12 mouse cellular contexts compared by ENCODE assay signal in the genomic region with DNA sequence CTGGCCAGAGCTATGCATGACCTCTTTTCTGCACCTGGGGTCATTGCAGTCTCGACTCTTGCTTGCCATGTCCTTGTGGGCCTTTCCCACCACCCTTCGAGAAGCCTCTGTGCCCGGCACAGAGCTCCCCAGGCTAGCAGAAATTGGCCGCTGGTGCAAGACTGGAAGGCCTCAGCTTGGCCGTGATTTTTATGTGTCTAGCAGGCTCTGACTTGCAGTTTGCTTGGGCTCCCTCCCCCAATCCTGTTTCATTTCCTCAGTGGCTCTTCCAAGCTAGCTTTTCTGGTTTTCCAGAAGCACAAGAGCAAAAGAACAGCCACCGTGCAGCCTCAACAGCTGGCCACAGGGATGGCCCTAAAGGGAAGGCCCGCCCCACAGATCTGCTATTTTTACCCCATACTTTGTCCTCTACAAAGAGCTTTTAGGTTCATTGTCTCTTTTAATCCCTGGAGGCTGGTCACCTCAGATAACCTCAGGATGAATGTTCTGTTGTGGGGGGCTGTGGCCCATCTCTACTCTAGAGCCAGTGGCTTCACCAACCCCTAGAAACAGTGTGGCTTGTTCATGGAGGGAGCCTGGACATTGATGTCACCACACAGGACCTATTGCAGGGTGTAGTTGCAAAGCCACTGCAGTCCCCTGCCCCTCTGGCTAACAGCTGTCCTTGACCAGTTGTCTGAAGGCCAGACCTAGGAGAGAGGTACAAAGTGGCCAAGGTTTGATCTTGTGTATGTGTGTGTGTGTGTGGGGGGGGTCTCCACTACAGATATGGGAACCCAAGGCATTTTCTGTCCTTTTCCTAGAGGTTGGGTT. TPM values are rescaled to one million over a fixed set of nuclear protein-coding genes. Genes with fewer than 3 reads are reported as not detected.
DNase-seq lines count a peak whose midpoint lies in the region; ATAC-seq and TF ChIP-seq lines count a peak whose summit lies in the region.
"Had no signal": no experiment of that assay in that cellular context is flagged by ENCODE, and none has a peak within 500 bp of the region (broad histone marks: within the 10 kb centered on the region; RNA-seq: fewer than 3 reads in every experiment).

No protein-coding gene starts in this region.

- H3K27ac ChIP-seq in hindbrain, embryonic 15.5 days (replicated peaks) = peak overlapping the region; percentile 13; the same call in 1 of the 2 replicates
- H3K27ac ChIP-seq in hindbrain, embryonic 12.5 days = no peak overlapping the region
- peak overlapping the region; percentile 66; the same call in 1 of the 2 replicates for H3K27ac ChIP-seq in cortical plate, adult 2 months (ENCODE audit: insufficient read depth, low read length)
- H3K27ac ChIP-seq in midbrain, embryonic 14.5 days (replicated peaks; ENCODE audit: low read depth, low read length) = peak overlapping the region; percentile 16; the same call in 1 of the 2 replicates
- H3K27ac ChIP-seq in thymus, adult 2 months (ENCODE audit: control insufficient read depth, insufficient read depth, low read length) = no peak overlapping the region

- WGBS in hindbrain, embryonic 15.5 days = 73% methylated on average over 7 of the region's 7 CpGs
- WGBS in hindbrain, embryonic 12.5 days = 74% methylated on average over 7 of the region's 7 CpGs
- 65% methylated on average over 7 of the region's 7 CpGs for WGBS in midbrain, embryonic 14.5 days
- WGBS in thymus, adult 2 months = 77% methylated on average over 7 of the region's 7 CpGs

- no peak for ATAC-seq in hindbrain, embryonic 15.5 days (ENCODE audit: low FRiP score, low read depth)
- ATAC-seq in hindbrain, embryonic 12.5 days (ENCODE audit: low FRiP score) = no peak
- no peak for ATAC-seq in midbrain, embryonic 14.5 days (ENCODE audit: low FRiP score, low TSS enrichment)

- no peak for TF ChIP-seq POLR2A in cortical plate, adult 2 months (IDR thresholded peaks at IDR 0.05; ENCODE audit: extremely low read depth, insufficient read depth, low read length)
- TF ChIP-seq POLR2A in thymus, adult 2 months (IDR thresholded peaks at IDR 0.05; ENCODE audit: control insufficient read depth, extremely low read depth, insufficient read depth, low read length, poor library complexity) = no peak

- peaks cover 72% of the 10 kb centered on the region for H3K4me1 ChIP-seq in hindbrain, embryonic 15.5 days (replicated peaks)
- peaks cover 73% of the 10 kb centered on the region for H3K4me1 ChIP-seq in hindbrain, embryonic 12.5 days
- H3K4me1 ChIP-seq in cortical plate, adult 2 months (ENCODE audit: control insufficient read depth, insufficient read depth, low read length) = peaks cover 31% of the 10 kb centered on the region
- H3K4me1 ChIP-seq in midbrain, embryonic 14.5 days (ENCODE audit: control insufficient read depth, insufficient read depth, low read length) = peaks cover 72% of the 10 kb centered on the region
- H3K4me1 ChIP-seq in thymus, adult 2 months (replicated peaks; ENCODE audit: control insufficient read depth, insufficient read depth, low read length) = peaks cover 16% of the 10 kb centered on the region

- no peak overlapping the region for H3K9ac ChIP-seq in hindbrain, embryonic 15.5 days
- H3K9ac ChIP-seq in hindbrain, embryonic 12.5 days = no peak overlapping the region
- no peak overlapping the region for H3K9ac ChIP-seq in midbrain, embryonic 14.5 days (replicated peaks; ENCODE audit: low read length)

- H3K9me3 ChIP-seq in hindbrain, embryonic 15.5 days = no peaks in the 10 kb centered on the region
- no peaks in the 10 kb centered on the region for H3K9me3 ChIP-seq in hindbrain, embryonic 12.5 days (replicated peaks)
- H3K9me3 ChIP-seq in midbrain, embryonic 14.5 days (ENCODE audit: control insufficient read depth, low read length) = no peaks in the 10 kb centered on the region

- peak; percentile 41 for DNase-seq in heart, adult 8-10 months (ENCODE audit: low spot score)
- no peak for DNase-seq in midbrain, embryonic 14.5 days
- no peak for DNase-seq in spleen, adult 12 weeks (ENCODE audit: low spot score)
- DNase-seq in thymus, adult 2 months = no peak
- DNase-seq in kidney, postnatal 10 days = no peak

- no peaks in the 10 kb centered on the region for H3K27me3 ChIP-seq in hindbrain, embryonic 15.5 days
- H3K27me3 ChIP-seq in hindbrain, embryonic 12.5 days = no peaks in the 10 kb centered on the region
- no peaks in the 10 kb centered on the region for H3K27me3 ChIP-seq in midbrain, embryonic 14.5 days (ENCODE audit: control insufficient read depth, insufficient read depth, low read length)
- no peaks in the 10 kb centered on the region for H3K27me3 ChIP-seq in thymus, adult 2 months (ENCODE audit: control insufficient read depth, insufficient read depth, low read length)

- H3K36me3 ChIP-seq in hindbrain, embryonic 15.5 days = peaks cover 26% of the 10 kb centered on the region
- peaks cover 28% of the 10 kb centered on the region for H3K36me3 ChIP-seq in hindbrain, embryonic 12.5 days
- peaks cover 27% of the 10 kb centered on the region for H3K36me3 ChIP-seq in midbrain, embryonic 14.5 days (ENCODE audit: control insufficient read depth, insufficient read depth, low read length)
- H3K36me3 ChIP-seq in thymus, adult 2 months (ENCODE audit: control insufficient read depth, insufficient read depth, low read length) = peaks cover 15% of the 10 kb centered on the region

- H3K4me3 ChIP-seq in hindbrain, embryonic 15.5 days = no peak overlapping the region
- no peak overlapping the region for H3K4me3 ChIP-seq in hindbrain, embryonic 12.5 days
- no peak overlapping the region for H3K4me3 ChIP-seq in cortical plate, adult 2 months (ENCODE audit: insufficient read depth, low read length)
- no peak overlapping the region for H3K4me3 ChIP-seq in midbrain, embryonic 14.5 days (replicated peaks; ENCODE audit: low read depth, low read length)
- H3K4me3 ChIP-seq in thymus, adult 2 months (ENCODE audit: control insufficient read depth, insufficient read depth, low read length) = no peak overlapping the region

- TF ChIP-seq CTCF in cortical plate, adult 2 months (IDR thresholded peaks at IDR 0.05; ENCODE audit: extremely low read depth, insufficient read depth, low read length) = no peak
- TF ChIP-seq CTCF in thymus, adult 2 months (IDR thresholded peaks at IDR 0.05; ENCODE audit: borderline replicate concordance, control insufficient read depth, extremely low read depth, insufficient read depth, low read length, poor library complexity) = no peak

- no peak overlapping the region for H3K4me2 ChIP-seq in hindbrain, embryonic 15.5 days
- no peak overlapping the region for H3K4me2 ChIP-seq in hindbrain, embryonic 12.5 days (replicated peaks)
- no peak overlapping the region; the same call in 1 of the 2 replicates for H3K4me2 ChIP-seq in midbrain, embryonic 14.5 days (ENCODE audit: low read length)

RNA-seq across cellular contexts. Expression of a gene that starts 6.6 kb away (rescaled TPM):
- polyA plus RNA-seq in hindbrain, embryonic 15.5 days (2015; fragmentation: Nextera tagmentation; extraction: Ambion mirVana) = 204 TPM in 2 replicates
- 169 and 173 TPM in 2 replicates for polyA plus RNA-seq in hindbrain, embryonic 12.5 days (2016; fragmentation: Nextera tagmentation; extraction: Ambion mirVana)
- 835 and 861 TPM in 2 replicates for polyA plus RNA-seq in cortical plate, adult 2 months (2012; rRNA removed)
- total RNA-seq in heart, adult 8-10 months (2022) = 10 to 100 TPM; 56.7 to 61.6 (median 58.2) TPM
- 136 and 176 TPM in 2 replicates for polyA plus RNA-seq in midbrain, embryonic 14.5 days (2014; fragmentation: Nextera tagmentation; extraction: Ambion mirVana)
- polyA plus RNA-seq in thymus, adult 2 months (2012; rRNA removed) = 186 and 232 TPM in 2 replicates

RNA-seq across cellular contexts. Expression of a gene that starts 27.6 kb away (rescaled TPM):
- polyA plus RNA-seq in hindbrain, embryonic 15.5 days (2015; fragmentation: Nextera tagmentation; extraction: Ambion mirVana) = 7.1 and 7.7 TPM in 2 replicates
- 1.3 and 1.6 TPM in 2 replicates for polyA plus RNA-seq in hindbrain, embryonic 12.5 days (2016; fragmentation: Nextera tagmentation; extraction: Ambion mirVana)
- polyA plus RNA-seq in cortical plate, adult 2 months (2012; rRNA removed) = 6.6 and 7.8 TPM in 2 replicates
- total RNA-seq in heart, adult 8-10 months (2022) = not detected
- 6.9 and 7.5 TPM in 2 replicates for polyA plus RNA-seq in midbrain, embryonic 14.5 days (2014; fragmentation: Nextera tagmentation; extraction: Ambion mirVana)
- 1.5 and 2.2 TPM in 2 replicates for polyA plus RNA-seq in thymus, adult 2 months (2012; rRNA removed)
- total RNA-seq: granulocyte monocyte progenitor cell, adult 5-6 weeks; liver, adult 2 months; MEL; monocyte, adult 5-6 weeks had no signal
- polyA plus RNA-seq: liver, adult 2 months had no signal

Comparison
In these comparisons a context has a peak if more than half of its experiments do, and no peak if none do; other contexts are left out.
1. H3K27ac ChIP-seq: peak in hindbrain, embryonic 15.5 days (single experiment), cortical plate, adult 2 months (single experiment) and midbrain, embryonic 14.5 days (single experiment); none in hindbrain, embryonic 12.5 days (single experiment) and thymus, adult 2 months (single experiment).